Mouse (Mus musculus): Measurements from ENCODE around the gene Plekhh3. TPM values are rescaled to one million over a fixed set of nuclear protein-coding genes. Genes with fewer than 3 reads are reported as not detected.
"Not testable (repeated sequence)": the region's sequence is repeated elsewhere in the genome, so short reads cannot be mapped to it uniquely, and the experiment has no call there.

Gene Plekhh3
- total RNA-seq, 2 experiments from 2014 or later, result 24.5 to 28.5 TPM

- intact Hi-C loops (cut with DNase I), result loop anchor here (1.0 kb wide), 2 partner anchors 78 to 92 kb away; partner anchors contain the start of gene Coasy
- DNase-seq (ENCODE audit: low spot score), result peak; percentile 80
Measured at GRCm38 (mm10) chr11:101173631-101174388, 2.7 kb upstream of the Plekhh3 start.

GRCm38 (mm10) chr11:101173112-101173511 lies 2.0 kb upstream of the Plekhh3 start:
- DNase-seq (ENCODE audit: low spot score), result peak; percentile 40
- intact Hi-C loops (cut with DNase I), result no loop called here

GRCm38 (mm10) chr11:101172434-101172815 lies 1.3 kb upstream of the Plekhh3 start:
- intact Hi-C loops (cut with DNase I), result no loop called here

GRCm38 (mm10) chr11:101171721-101172433 lies 726 bp upstream of the Plekhh3 start:
- DNase-seq (ENCODE audit: low spot score), result peak; percentile 49
- intact Hi-C loops (cut with DNase I), result no loop called here

More at GRCm38 (mm10) chr11:101172434-101172815, 1.3 kb upstream of the Plekhh3 start:
- DNase-seq (ENCODE audit: low spot score), result no peak

- DNase-seq (ENCODE audit: low spot score), result peak; percentile 68
- intact Hi-C loops (cut with DNase I), result no loop called here
Measured at GRCm38 (mm10) chr11:101170354-101170810, 769 bp downstream of the Plekhh3 start, which contains the start of gene Cntnap1. TSS of gene Cntnap1 (plus strand) at chr11:101170523.

- intact Hi-C loops (cut with DNase I), result loop anchor here (2.0 kb wide), 1 partner anchor 49 kb away; no protein-coding TSS in a partner anchor
- no peak for DNase-seq (ENCODE audit: low spot score)
Measured at GRCm38 (mm10) chr11:101169301-101170107, 1.6 kb downstream of the Plekhh3 start.

GRCm38 (mm10) chr11:101168301-101168980 lies 2.7 kb downstream of the Plekhh3 start:
- DNase-seq (ENCODE audit: low spot score), result peak; percentile 41
- intact Hi-C loops (cut with DNase I), result loop anchor here (2.0 kb wide), 1 partner anchor 48 kb away; no protein-coding TSS in a partner anchor

- no peak for DNase-seq (ENCODE audit: low spot score)
- intact Hi-C loops (cut with DNase I), result loop anchor here (2.0 kb wide), 1 partner anchor 47 kb away; no protein-coding TSS in a partner anchor
Measured at GRCm38 (mm10) chr11:101167963-101168300, 3.2 kb downstream of the Plekhh3 start.

- intact Hi-C loops (cut with DNase I), result no loop called here
- no peak for DNase-seq (ENCODE audit: low spot score)
Measured at GRCm38 (mm10) chr11:101167211-101167962, 3.8 kb downstream of the Plekhh3 start.

GRCm38 (mm10) chr11:101166357-101166756 lies 4.8 kb downstream of the Plekhh3 start:
- DNase-seq (ENCODE audit: low spot score), result no peak
- intact Hi-C loops (cut with DNase I), result no loop called here

GRCm38 (mm10) chr11:101164677-101165580 lies 6.2 kb downstream of the Plekhh3 start:
- DNase-seq (ENCODE audit: low spot score), result no peak
- intact Hi-C loops (cut with DNase I), result no loop called here

GRCm38 (mm10) chr11:101164351-101164665 lies 6.8 kb downstream of the Plekhh3 start:
- intact Hi-C loops (cut with DNase I), result no loop called here
- DNase-seq (ENCODE audit: low spot score), result no peak

- no peak for DNase-seq (ENCODE audit: low spot score)
- intact Hi-C loops (cut with DNase I), result no loop called here
Measured at GRCm38 (mm10) chr11:101163476-101164350, 7.4 kb downstream of the Plekhh3 start.

- DNase-seq (ENCODE audit: low spot score), result peak; percentile 70
- intact Hi-C loops (cut with DNase I), result no loop called here
Measured at GRCm38 (mm10) chr11:101162772-101163171, 8.4 kb downstream of the Plekhh3 start.

- intact Hi-C loops (cut with DNase I), result no loop called here
- no peak for DNase-seq (ENCODE audit: low spot score)
Measured at GRCm38 (mm10) chr11:101162301-101162700, 8.8 kb downstream of the Plekhh3 start.

- intact Hi-C loops (cut with DNase I), result no loop called here
- DNase-seq (ENCODE audit: low spot score), result no peak
Measured at GRCm38 (mm10) chr11:101161551-101161950, 9.6 kb downstream of the Plekhh3 start.

- DNase-seq (ENCODE audit: low spot score); intact Hi-C loops (cut with DNase I): not testable (repeated sequence)
Measured at GRCm38 (mm10) chr11:101160981-101161505, 10.1 kb downstream of the Plekhh3 start.
